Mouse (Mus musculus) neutrophil, adult 83 days (primary cell): Measurements from ENCODE around the gene Prdm12. TPM values are rescaled to one million over a fixed set of nuclear protein-coding genes. Genes with fewer than 3 reads are reported as not detected.

Experiments used
- total RNA-seq, 2 experiments: library from RNA; stranded (reverse); gene quantifications; one replicate each; pipeline ENCODE4 v1.2.4; 2023

Prdm12 gene
- not detected for total RNA-seq

DNA sequence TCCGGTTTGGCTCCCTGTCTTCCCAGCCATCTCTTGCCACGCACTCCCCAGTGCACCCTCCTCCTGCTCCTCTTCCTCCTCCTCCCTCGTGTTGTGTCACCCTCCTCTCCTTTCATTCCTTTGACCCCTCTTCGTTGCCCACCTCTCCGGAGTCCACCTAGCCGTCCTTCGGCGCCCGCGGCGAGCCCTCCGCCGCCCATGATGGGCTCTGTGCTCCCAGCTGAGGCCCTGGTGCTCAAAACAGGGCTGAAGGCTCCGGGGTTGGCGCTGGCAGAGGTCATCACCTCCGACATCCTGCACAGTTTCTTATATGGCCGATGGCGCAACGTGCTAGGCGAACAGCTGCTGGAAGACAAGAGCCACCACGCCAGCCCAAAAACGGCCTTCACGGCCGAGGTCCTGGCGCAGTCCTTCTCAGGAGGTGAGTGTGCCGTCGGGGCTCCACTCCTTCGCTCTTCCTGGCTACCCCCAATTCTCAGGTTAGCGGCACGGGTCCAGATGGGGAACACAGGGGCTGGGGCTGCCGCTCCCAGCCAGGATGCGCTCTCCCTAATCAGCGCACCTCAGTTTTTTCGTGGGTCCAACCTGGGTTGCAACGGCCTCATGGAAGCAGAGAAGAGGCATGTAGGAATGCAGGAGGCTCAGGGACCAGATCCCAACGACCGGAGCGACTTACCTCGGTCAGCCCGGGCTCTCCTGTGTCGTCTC lies at the start of gene Prdm12:
Prdm12 (plus strand) TSS at position 137 of the 708 bp plus-strand sequence.

DNA sequence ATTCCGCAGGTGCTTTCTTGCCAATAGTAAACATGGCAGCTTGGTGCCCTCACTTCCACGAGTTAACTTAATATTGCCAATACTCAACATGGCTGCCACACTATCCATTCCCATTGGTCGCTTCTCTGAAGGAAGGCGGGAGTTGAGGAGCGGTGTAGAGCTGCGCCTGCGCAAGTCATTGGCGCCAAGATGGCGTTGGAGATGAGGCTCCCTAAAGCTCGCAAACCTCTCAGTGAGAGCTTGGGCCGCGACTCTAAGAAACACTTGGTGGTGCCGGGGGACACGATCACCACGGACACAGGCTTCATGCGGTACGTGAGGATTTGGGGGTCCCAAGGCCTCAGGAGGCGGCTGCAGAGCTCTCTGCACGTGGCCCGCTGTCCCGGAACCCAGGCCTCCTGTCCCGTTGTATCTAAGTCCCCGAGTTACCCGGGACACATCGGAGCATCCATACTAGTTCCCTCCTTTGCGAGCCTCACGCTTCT lies 30.8 kb downstream of the Prdm12 start, which contains the start of gene Exosc2:
Exosc2 (plus strand) TSS at position 165 of the 485 bp plus-strand sequence.

DNA sequence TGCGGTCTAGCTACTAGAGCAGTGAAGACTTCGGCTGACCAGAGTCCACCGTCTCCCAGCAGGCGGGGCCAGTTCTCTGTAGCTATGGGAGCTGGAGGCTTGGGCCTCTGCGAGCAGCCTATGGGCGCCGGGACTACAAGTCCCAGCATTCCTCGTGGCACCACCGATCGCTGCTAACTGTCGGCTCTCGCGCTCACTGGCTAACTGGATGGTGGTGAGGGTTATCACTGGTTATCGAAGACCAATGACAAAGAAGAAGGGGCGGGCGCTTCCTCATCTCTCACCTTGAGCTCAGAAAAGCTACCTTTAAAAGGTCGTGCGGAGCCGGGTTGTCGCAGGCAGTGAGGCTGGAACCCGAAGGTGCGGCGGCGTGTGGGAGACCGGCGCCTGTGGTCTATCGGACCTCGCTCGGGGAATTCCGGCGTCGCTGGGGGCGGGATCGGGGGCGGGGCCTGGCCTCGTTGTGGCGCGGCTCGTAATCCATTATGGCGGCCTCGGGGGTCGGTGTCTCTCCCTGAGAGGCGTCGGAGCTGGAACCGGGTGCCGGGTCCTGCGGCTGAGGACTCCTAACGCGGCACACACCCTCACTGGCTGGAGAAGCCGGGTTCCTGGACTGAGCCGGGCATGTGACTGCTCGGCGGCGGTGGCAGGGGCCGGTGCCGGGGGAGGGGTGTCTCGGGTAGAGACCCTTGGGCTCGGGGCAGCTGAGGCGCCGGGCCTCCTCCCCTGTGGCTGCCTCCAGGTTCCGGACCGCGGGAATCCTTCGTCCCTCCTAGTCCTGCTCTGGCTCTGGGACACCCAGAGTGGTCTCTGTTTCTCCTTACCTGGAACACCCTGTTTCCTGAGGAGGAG lies 48.5 kb downstream of the Prdm12 start, which contains the start of gene Abl1:
Abl1 (plus strand) TSS at position 303 of the 852 bp plus-strand sequence.

Other genes with a start within 250 kb of the Prdm12 start
- 10 to 100 TPM; 73.8 to 86.5 TPM for gene Ass1, start 169.8 kb upstream of the Prdm12 start, total RNA-seq
- 1 to 10 TPM; 9.5 to 9.8 TPM for gene Fubp3, start 67.4 kb upstream of the Prdm12 start, total RNA-seq
- 10 to 100 TPM; 12.3 to 15.9 TPM for gene Exosc2, start 30.7 kb downstream of the Prdm12 start, total RNA-seq
- 10 to 100 TPM; 38.1 to 39.0 TPM for gene Abl1, start 48.3 kb downstream of the Prdm12 start, total RNA-seq
- gene Qrfp, start 170.5 kb downstream of the Prdm12 start, total RNA-seq, result under 1 TPM in 1 of 2 experiments, not detected in 1; 0.20 TPM
- not detected for gene Fibcd1, start 206.0 kb downstream of the Prdm12 start, total RNA-seq
- not detected for gene Lamc3, start 247.3 kb downstream of the Prdm12 start, total RNA-seq